Comparison of ENCODE assay signal across 8 mouse cellular contexts in genomic region chr14:55642679-55643059, GRCm38 (mm10). TPM values are rescaled to one million over a fixed set of nuclear protein-coding genes. Genes with fewer than 3 reads are reported as not detected.
DNase-seq lines count a peak whose midpoint lies in the region; ATAC-seq and TF ChIP-seq lines count a peak whose summit lies in the region.

No protein-coding gene starts in this region.

- no peak for TF ChIP-seq POLR2A in cortical plate, adult 2 months (IDR thresholded peaks at IDR 0.05; ENCODE audit: extremely low read depth, insufficient read depth, low read length)

- H3K9ac ChIP-seq in kidney, embryonic 14.5 days (ENCODE audit: low read depth, low read length): peak overlapping the region; percentile 93
- peak overlapping the region; percentile 92 for H3K9ac ChIP-seq in hindbrain, embryonic 15.5 days
- H3K9ac ChIP-seq in midbrain, embryonic 14.5 days (replicated peaks; ENCODE audit: low read length): peak overlapping the region; percentile 94

- H3K4me3 ChIP-seq in kidney, embryonic 14.5 days (ENCODE audit: low read length): peak overlapping the region; percentile 58
- H3K4me3 ChIP-seq in cortical plate, adult 2 months (ENCODE audit: insufficient read depth, low read length): peak overlapping the region; percentile 76
- peak overlapping the region; percentile 82 for H3K4me3 ChIP-seq in hindbrain, embryonic 15.5 days
- H3K4me3 ChIP-seq in midbrain, embryonic 14.5 days (replicated peaks; ENCODE audit: low read depth, low read length): peak overlapping the region; percentile 98

- no peaks in the 10 kb centered on the region for H3K27me3 ChIP-seq in kidney, embryonic 14.5 days (ENCODE audit: control insufficient read depth, insufficient read depth, low read length)
- H3K27me3 ChIP-seq in hindbrain, embryonic 15.5 days: no peaks in the 10 kb centered on the region
- H3K27me3 ChIP-seq in midbrain, embryonic 14.5 days (ENCODE audit: control insufficient read depth, insufficient read depth, low read length): no peaks in the 10 kb centered on the region

- H3K4me2 ChIP-seq in kidney, embryonic 14.5 days (replicated peaks; ENCODE audit: low read depth, low read length): peak overlapping the region; percentile 74
- peak overlapping the region; percentile 81 for H3K4me2 ChIP-seq in hindbrain, embryonic 15.5 days
- peak overlapping the region; percentile 86 for H3K4me2 ChIP-seq in midbrain, embryonic 14.5 days (ENCODE audit: low read length)

- 17% methylated on average over 8 of the region's 8 CpGs for WGBS in kidney, embryonic 14.5 days
- 21% methylated on average over 8 of the region's 8 CpGs for WGBS in hindbrain, embryonic 15.5 days
- 26% methylated on average over 8 of the region's 8 CpGs for WGBS in midbrain, embryonic 14.5 days

- no peak for DNase-seq in kidney, postnatal 25 days
- DNase-seq in midbrain, embryonic 14.5 days: no peak
- DNase-seq in layer of hippocampus, adult 9-10 months (ENCODE audit: low spot score): no peak
- DNase-seq in retina, embryonic 14.5 days (ENCODE audit: low spot score): no peak
- no peak for DNase-seq in kidney, postnatal 10 days

- peaks cover 48% of the 10 kb centered on the region for H3K36me3 ChIP-seq in kidney, embryonic 14.5 days (ENCODE audit: control insufficient read depth, insufficient read depth, low read length)
- peaks cover 26% of the 10 kb centered on the region for H3K36me3 ChIP-seq in hindbrain, embryonic 15.5 days
- H3K36me3 ChIP-seq in midbrain, embryonic 14.5 days (ENCODE audit: control insufficient read depth, insufficient read depth, low read length): peaks cover 37% of the 10 kb centered on the region

- H3K27ac ChIP-seq in kidney, embryonic 14.5 days (ENCODE audit: low read depth, low read length): peak overlapping the region; percentile 92
- peak overlapping the region; percentile 95; the same call in 1 of the 2 replicates for H3K27ac ChIP-seq in cortical plate, adult 2 months (ENCODE audit: insufficient read depth, low read length)
- peak overlapping the region; percentile 97 for H3K27ac ChIP-seq in hindbrain, embryonic 15.5 days (replicated peaks)
- peak overlapping the region; percentile 97 for H3K27ac ChIP-seq in midbrain, embryonic 14.5 days (replicated peaks; ENCODE audit: low read depth, low read length)

- H3K4me1 ChIP-seq in kidney, embryonic 14.5 days (ENCODE audit: control insufficient read depth, insufficient read depth, low read length): peaks cover 16% of the 10 kb centered on the region
- peaks cover 7% of the 10 kb centered on the region; the same call in 1 of the 2 replicates for H3K4me1 ChIP-seq in cortical plate, adult 2 months (ENCODE audit: control insufficient read depth, insufficient read depth, low read length)
- peaks cover 28% of the 10 kb centered on the region for H3K4me1 ChIP-seq in hindbrain, embryonic 15.5 days (replicated peaks)
- H3K4me1 ChIP-seq in midbrain, embryonic 14.5 days (ENCODE audit: control insufficient read depth, insufficient read depth, low read length): peaks cover 11% of the 10 kb centered on the region

- no peak for TF ChIP-seq CTCF in cortical plate, adult 2 months (IDR thresholded peaks at IDR 0.05; ENCODE audit: extremely low read depth, insufficient read depth, low read length)

- no peaks in the 10 kb centered on the region for H3K9me3 ChIP-seq in kidney, embryonic 14.5 days (ENCODE audit: control insufficient read depth, low read length)
- no peaks in the 10 kb centered on the region for H3K9me3 ChIP-seq in hindbrain, embryonic 15.5 days
- H3K9me3 ChIP-seq in midbrain, embryonic 14.5 days (ENCODE audit: control insufficient read depth, low read length): no peaks in the 10 kb centered on the region

- ATAC-seq in kidney, embryonic 14.5 days (ENCODE audit: low FRiP score, low TSS enrichment): peak; percentile 40; the same call in 1 of the 2 replicates
- peak; percentile 17; the same call in 1 of the 2 replicates for ATAC-seq in hindbrain, embryonic 15.5 days (ENCODE audit: low FRiP score, low read depth)
- ATAC-seq in midbrain, embryonic 14.5 days (ENCODE audit: low FRiP score, low TSS enrichment): peak; percentile 38; the same call in 1 of the 2 replicates

RNA-seq across cellular contexts. Expression of gene Tm9sf1, which starts 0.9 kb away (rescaled TPM):
- 76.3 and 117 TPM in 2 replicates for polyA plus RNA-seq in kidney, embryonic 14.5 days (2014; fragmentation: Nextera tagmentation; extraction: Ambion mirVana)
- polyA plus RNA-seq in cortical plate, adult 2 months (2012; rRNA removed): 30.8 and 33.7 TPM in 2 replicates
- 63.4 and 64.6 TPM in 2 replicates for polyA plus RNA-seq in hindbrain, embryonic 15.5 days (2015; fragmentation: Nextera tagmentation; extraction: Ambion mirVana)
- polyA plus RNA-seq in midbrain, embryonic 14.5 days (2014; fragmentation: Nextera tagmentation; extraction: Ambion mirVana): 44.7 and 53.8 TPM in 2 replicates

RNA-seq across cellular contexts. Expression of gene Gm49378, which starts 5.0 kb away (rescaled TPM):
- 3.4 TPM in 2 replicates for polyA plus RNA-seq in kidney, embryonic 14.5 days (2014; fragmentation: Nextera tagmentation; extraction: Ambion mirVana)
- 6.5 and 6.6 TPM in 2 replicates for polyA plus RNA-seq in cortical plate, adult 2 months (2012; rRNA removed)
- polyA plus RNA-seq in hindbrain, embryonic 15.5 days (2015; fragmentation: Nextera tagmentation; extraction: Ambion mirVana): 0.93 and 2.3 TPM in 2 replicates
- 2.6 and 4.1 TPM in 2 replicates for polyA plus RNA-seq in midbrain, embryonic 14.5 days (2014; fragmentation: Nextera tagmentation; extraction: Ambion mirVana)

RNA-seq across cellular contexts. Expression of gene Ipo4, which starts 6.9 kb away (rescaled TPM):
- polyA plus RNA-seq in kidney, embryonic 14.5 days (2014; fragmentation: Nextera tagmentation; extraction: Ambion mirVana): 101 and 119 TPM in 2 replicates
- polyA plus RNA-seq in cortical plate, adult 2 months (2012; rRNA removed): 152 and 165 TPM in 2 replicates
- polyA plus RNA-seq in hindbrain, embryonic 15.5 days (2015; fragmentation: Nextera tagmentation; extraction: Ambion mirVana): 119 and 126 TPM in 2 replicates
- polyA plus RNA-seq in midbrain, embryonic 14.5 days (2014; fragmentation: Nextera tagmentation; extraction: Ambion mirVana): 107 and 111 TPM in 2 replicates

RNA-seq across cellular contexts. Expression of gene Tssk4, which starts 7.3 kb away (rescaled TPM):
- polyA plus RNA-seq in kidney, embryonic 14.5 days (2014; fragmentation: Nextera tagmentation; extraction: Ambion mirVana): 0.72 and 0.77 TPM in 2 replicates
- 0.79 and 1.0 TPM in 2 replicates for polyA plus RNA-seq in cortical plate, adult 2 months (2012; rRNA removed)
- 0.30 and 0.40 TPM in 2 replicates for polyA plus RNA-seq in hindbrain, embryonic 15.5 days (2015; fragmentation: Nextera tagmentation; extraction: Ambion mirVana)
- polyA plus RNA-seq in midbrain, embryonic 14.5 days (2014; fragmentation: Nextera tagmentation; extraction: Ambion mirVana): 0.35 and 0.47 TPM in 2 replicates

RNA-seq across cellular contexts. Expression of gene Mdp1, which starts 17.6 kb away (rescaled TPM):
- polyA plus RNA-seq in kidney, embryonic 14.5 days (2014; fragmentation: Nextera tagmentation; extraction: Ambion mirVana): 52.0 and 52.7 TPM in 2 replicates
- polyA plus RNA-seq in cortical plate, adult 2 months (2012; rRNA removed): 46.8 and 47.9 TPM in 2 replicates
- 74.3 and 74.7 TPM in 2 replicates for polyA plus RNA-seq in hindbrain, embryonic 15.5 days (2015; fragmentation: Nextera tagmentation; extraction: Ambion mirVana)
- polyA plus RNA-seq in midbrain, embryonic 14.5 days (2014; fragmentation: Nextera tagmentation; extraction: Ambion mirVana): 74.8 and 78.9 TPM in 2 replicates
